15 mouse cellular contexts compared by ENCODE assay signal in the genomic region with DNA sequence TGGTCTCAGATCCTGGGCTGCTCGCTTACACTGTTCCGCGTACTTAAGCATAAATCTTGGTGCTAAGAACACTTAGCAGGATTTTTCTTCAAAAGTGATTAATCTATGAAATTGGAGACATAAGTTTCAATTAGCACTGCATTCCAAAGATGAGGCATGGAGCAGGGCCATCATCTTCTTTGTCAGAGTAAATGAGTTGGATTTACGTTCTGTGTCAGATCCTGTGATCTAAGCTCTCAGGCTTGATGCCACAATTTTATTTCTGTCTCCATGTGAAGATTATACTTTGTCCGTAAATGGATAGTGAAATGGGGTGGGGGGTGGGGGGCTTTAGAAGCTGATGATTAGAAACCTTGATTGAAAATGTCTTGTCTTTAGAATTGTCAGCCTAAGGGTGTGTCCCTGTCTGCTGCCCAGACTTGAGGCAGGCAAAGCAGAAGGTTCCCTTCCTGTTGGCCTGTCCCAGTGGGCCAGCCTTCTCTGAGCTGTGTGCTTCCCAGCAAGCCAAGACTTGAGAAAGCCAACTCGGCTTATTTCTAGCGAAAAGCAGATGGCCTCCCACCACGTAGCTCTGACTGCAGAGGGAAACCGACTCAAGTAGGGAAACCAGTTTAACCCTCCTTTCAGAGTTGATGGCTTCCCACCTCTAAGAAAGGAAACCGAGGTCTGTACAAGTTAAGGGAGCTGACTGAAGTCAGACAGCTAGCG. TPM values are rescaled to one million over a fixed set of nuclear protein-coding genes. Genes with fewer than 3 reads are reported as not detected.
DNase-seq lines count a peak whose midpoint lies in the region; ATAC-seq and TF ChIP-seq lines count a peak whose summit lies in the region.
"Had no signal": no experiment of that assay in that cellular context is flagged by ENCODE, and none has a peak within 500 bp of the region (broad histone marks: within the 10 kb centered on the region; RNA-seq: fewer than 3 reads in every experiment).

No protein-coding gene starts in this region.

- 85% methylated on average over 11 of the region's 11 CpGs for WGBS in midbrain, postnatal 0 days
- WGBS in midbrain, embryonic 11.5 days, result 88% methylated on average over 11 of the region's 11 CpGs
- WGBS in embryonic facial prominence, embryonic 14.5 days, result 59% methylated on average over 11 of the region's 11 CpGs
- WGBS in liver, embryonic 12.5 days (ENCODE audit: insufficient replicate concordance), result 79% methylated on average over 11 of the region's 11 CpGs

- H3K4me1 ChIP-seq in midbrain, postnatal 0 days (ENCODE audit: insufficient read depth, low read length), result no peaks in the 10 kb centered on the region
- no peaks in the 10 kb centered on the region for H3K4me1 ChIP-seq in midbrain, embryonic 11.5 days (ENCODE audit: control insufficient read depth, insufficient read depth, low read length)
- peaks cover 10% of the 10 kb centered on the region; the same call in 1 of the 2 replicates for H3K4me1 ChIP-seq in embryonic facial prominence, embryonic 14.5 days (ENCODE audit: control insufficient read depth, insufficient read depth, low read length)
- H3K4me1 ChIP-seq in liver, embryonic 12.5 days, result no peaks in the 10 kb centered on the region
- H3K4me1 ChIP-seq: midbrain, embryonic 15.5 days had no signal

- H3K4me3 ChIP-seq in midbrain, postnatal 0 days (ENCODE audit: low read depth, low read length), result no peak overlapping the region
- no peak overlapping the region for H3K4me3 ChIP-seq in midbrain, embryonic 11.5 days (ENCODE audit: low read depth, low read length)
- H3K4me3 ChIP-seq in embryonic facial prominence, embryonic 14.5 days (ENCODE audit: low read depth, low read length), result no peak overlapping the region
- no peak overlapping the region for H3K4me3 ChIP-seq in liver, embryonic 12.5 days
- H3K4me3 ChIP-seq: erythroblast, embryonic 14.5 days; heart, embryonic 13.5 days; midbrain, embryonic 15.5 days; neural tube, embryonic 13.5 days had no signal

- H3K9ac ChIP-seq in midbrain, postnatal 0 days (replicated peaks; ENCODE audit: low read length, poor library complexity, severe bottlenecking), result no peak overlapping the region
- H3K9ac ChIP-seq in midbrain, embryonic 11.5 days (ENCODE audit: low read length), result no peak overlapping the region
- no peak overlapping the region for H3K9ac ChIP-seq in embryonic facial prominence, embryonic 14.5 days (ENCODE audit: low read depth, low read length)
- H3K9ac ChIP-seq in liver, embryonic 12.5 days, result no peak overlapping the region
- H3K9ac ChIP-seq: heart, embryonic 13.5 days; midbrain, embryonic 15.5 days; neural tube, embryonic 13.5 days had no signal

- no peaks in the 10 kb centered on the region for H3K27me3 ChIP-seq in midbrain, postnatal 0 days (ENCODE audit: insufficient read depth, low read length)
- no peaks in the 10 kb centered on the region for H3K27me3 ChIP-seq in midbrain, embryonic 11.5 days (ENCODE audit: control insufficient read depth, insufficient read depth, low read length)
- no peaks in the 10 kb centered on the region for H3K27me3 ChIP-seq in embryonic facial prominence, embryonic 14.5 days (replicated peaks; ENCODE audit: control insufficient read depth, insufficient read depth, low read length)
- H3K27me3 ChIP-seq in liver, embryonic 12.5 days (replicated peaks), result no peaks in the 10 kb centered on the region
- H3K27me3 ChIP-seq: heart, embryonic 13.5 days; midbrain, embryonic 15.5 days; neural tube, embryonic 13.5 days had no signal

- no peak overlapping the region for H3K27ac ChIP-seq in midbrain, postnatal 0 days (ENCODE audit: low read depth, low read length)
- H3K27ac ChIP-seq in midbrain, embryonic 11.5 days (ENCODE audit: low read depth, low read length), result no peak overlapping the region
- peak overlapping the region; percentile 59 for H3K27ac ChIP-seq in embryonic facial prominence, embryonic 14.5 days (replicated peaks; ENCODE audit: low read depth, low read length)
- H3K27ac ChIP-seq in liver, embryonic 12.5 days, result no peak overlapping the region
- H3K27ac ChIP-seq: heart, embryonic 13.5 days; midbrain, embryonic 15.5 days; neural tube, embryonic 13.5 days had no signal

- no peak overlapping the region for H3K4me2 ChIP-seq in midbrain, postnatal 0 days (ENCODE audit: low read depth, low read length, poor library complexity, severe bottlenecking)
- no peak overlapping the region for H3K4me2 ChIP-seq in midbrain, embryonic 11.5 days
- no peak overlapping the region for H3K4me2 ChIP-seq in embryonic facial prominence, embryonic 14.5 days (ENCODE audit: low read depth, low read length)
- no peak overlapping the region for H3K4me2 ChIP-seq in liver, embryonic 12.5 days
- H3K4me2 ChIP-seq: heart, embryonic 13.5 days; midbrain, embryonic 15.5 days; neural tube, embryonic 13.5 days had no signal

- DNase-seq in frontal cortex, postnatal 25 days (ENCODE audit: low spot score in 2 of 2), result no peak
- peak; percentile 63 for DNase-seq in midbrain, postnatal 0 days (ENCODE audit: low spot score)
- DNase-seq in midbrain, embryonic 11.5 days (ENCODE audit: low spot score, missing footprints), result no peak
- peak; percentile 82 for DNase-seq in embryonic facial prominence, embryonic 14.5 days (ENCODE audit: low spot score)
- DNase-seq in telencephalon, adult 2 months (ENCODE audit: low read depth, low spot score), result peak; percentile 52
- DNase-seq: kidney, adult 9 months; layer of hippocampus, adult 9-11 months; lung, postnatal 14 days had no signal

- TF ChIP-seq CTCF in midbrain, postnatal 0 days (IDR thresholded peaks at IDR 0.05), result no peak

- no peaks in the 10 kb centered on the region for H3K36me3 ChIP-seq in midbrain, postnatal 0 days (ENCODE audit: insufficient read depth, low read length)
- peaks cover 3% of the 10 kb centered on the region for H3K36me3 ChIP-seq in midbrain, embryonic 11.5 days (ENCODE audit: control insufficient read depth, insufficient read depth, low read length)
- H3K36me3 ChIP-seq in embryonic facial prominence, embryonic 14.5 days (ENCODE audit: control insufficient read depth, insufficient read depth, low read length), result peaks cover 28% of the 10 kb centered on the region
- peaks cover 52% of the 10 kb centered on the region for H3K36me3 ChIP-seq in liver, embryonic 12.5 days
- H3K36me3 ChIP-seq: midbrain, embryonic 15.5 days had no signal

- ATAC-seq in frontal cortex, adult (ENCODE audit: low TSS enrichment), result peak; percentile 90
- ATAC-seq in midbrain, postnatal 0 days (ENCODE audit: low FRiP score), result no peak
- no peak for ATAC-seq in midbrain, embryonic 11.5 days (ENCODE audit: low FRiP score)
- ATAC-seq in embryonic facial prominence, embryonic 14.5 days (ENCODE audit: low read depth), result peak; percentile 76
- no peak for ATAC-seq in liver, embryonic 12.5 days
- no peak for ATAC-seq in CD4-positive, CD25-positive, alpha-beta regulatory T cell, adult 4 months
- ATAC-seq: midbrain, embryonic 15.5 days had no signal

- no peaks in the 10 kb centered on the region for H3K9me3 ChIP-seq in midbrain, postnatal 0 days (ENCODE audit: low read length)
- H3K9me3 ChIP-seq in midbrain, embryonic 11.5 days (ENCODE audit: control insufficient read depth, low read length), result no peaks in the 10 kb centered on the region
- H3K9me3 ChIP-seq in embryonic facial prominence, embryonic 14.5 days (ENCODE audit: control insufficient read depth, low read length), result no peaks in the 10 kb centered on the region
- no peaks in the 10 kb centered on the region for H3K9me3 ChIP-seq in liver, embryonic 12.5 days (replicated peaks)
- H3K9me3 ChIP-seq: heart, embryonic 13.5 days; midbrain, embryonic 15.5 days; neural tube, embryonic 13.5 days had no signal

RNA-seq across cellular contexts. Expression of gene Polr1d, which starts 13.6 kb away (rescaled TPM):
- 58.4 and 60.1 TPM in 2 replicates for total RNA-seq in midbrain, postnatal 0 days (2014; rRNA removed)
- polyA plus RNA-seq in midbrain, postnatal 0 days (2015; fragmentation: Nextera tagmentation; extraction: Ambion mirVana), result 89.4 and 91.0 TPM in 2 replicates
- 111 and 120 TPM in 2 replicates for polyA plus RNA-seq in midbrain, embryonic 11.5 days (2014; fragmentation: Nextera tagmentation; extraction: Ambion mirVana)
- polyA plus RNA-seq in embryonic facial prominence, embryonic 14.5 days (2014; fragmentation: Nextera tagmentation; extraction: Ambion mirVana), result 138 and 147 TPM in 2 replicates
- polyA plus RNA-seq in liver, embryonic 12.5 days (2016; fragmentation: Nextera tagmentation; extraction: Ambion mirVana), result 116 TPM in 2 replicates
- polyA plus RNA-seq in CD4-positive, CD25-positive, alpha-beta regulatory T cell, adult 4 months (2017; shearing (Covaris generic)), result 100 to 1,000 TPM; 126 to 148 TPM

RNA-seq across cellular contexts. Expression of gene Lnx2, which starts 14.0 kb away (rescaled TPM):
- 5.6 and 6.5 TPM in 2 replicates for total RNA-seq in midbrain, postnatal 0 days (2014; rRNA removed)
- polyA plus RNA-seq in midbrain, postnatal 0 days (2015; fragmentation: Nextera tagmentation; extraction: Ambion mirVana), result 2.6 and 2.9 TPM in 2 replicates
- 8.1 and 8.9 TPM in 2 replicates for polyA plus RNA-seq in midbrain, embryonic 11.5 days (2014; fragmentation: Nextera tagmentation; extraction: Ambion mirVana)
- polyA plus RNA-seq in embryonic facial prominence, embryonic 14.5 days (2014; fragmentation: Nextera tagmentation; extraction: Ambion mirVana), result 13.7 and 13.9 TPM in 2 replicates
- 6.5 and 6.8 TPM in 2 replicates for polyA plus RNA-seq in liver, embryonic 12.5 days (2016; fragmentation: Nextera tagmentation; extraction: Ambion mirVana)
- 10 to 100 TPM; 19.6 to 29.9 TPM for polyA plus RNA-seq in CD4-positive, CD25-positive, alpha-beta regulatory T cell, adult 4 months (2017; shearing (Covaris generic))

Comparison
In these comparisons a context has a peak if more than half of its experiments do, and no peak if none do; other contexts are left out.
1. DNase-seq: peak in midbrain, postnatal 0 days (single experiment), embryonic facial prominence, embryonic 14.5 days (single experiment) and telencephalon, adult 2 months (single experiment); none in frontal cortex, postnatal 25 days (0 of 2) and midbrain, embryonic 11.5 days (single experiment).
2. ATAC-seq: peak in frontal cortex, adult (single experiment) and embryonic facial prominence, embryonic 14.5 days (single experiment); none in midbrain, postnatal 0 days (single experiment), midbrain, embryonic 11.5 days (single experiment), liver, embryonic 12.5 days (single experiment) and CD4-positive, CD25-positive, alpha-beta regulatory T cell, adult 4 months (single experiment).